Mouse (Mus musculus) cerebellum, adult 2 months (tissue): ENCODE data around the gene Prss29.

ENCODE experiments used
- CTCF ChIP-seq: fragments of 200-500 bp; IDR thresholded peaks from 2 replicates; pipeline ENCODE4 v1.5.1; 2011; ENCODE audit warnings: low read depth, mild to moderate bottlenecking, control low read depth, low read length, moderate library complexity, borderline replicate concordance; ENCODE audit not compliant: insufficient read depth
- POLR2A ChIP-seq: fragments of 200-500 bp; IDR thresholded peaks from 2 replicates; pipeline ENCODE4 v1.6.1; 2011; ENCODE audit warnings: low read length, control low read depth, borderline replicate concordance; ENCODE audit not compliant: insufficient read depth

GRCm38 (mm10) chr17:25288842-25289241, 29.6 kb upstream of the Prss29 start:
- no peak for TF ChIP-seq POLR2A
- TF ChIP-seq CTCF = peak; percentile 71; the same call in 1 of the 2 replicates
